Mouse (Mus musculus) cerebellum, adult 2 months (tissue): Measurements from ENCODE around the gene Zfp296. TPM values are rescaled to one million over a fixed set of nuclear protein-coding genes. Genes with fewer than 3 reads are reported as not detected.

Experiments used
- DNase-seq, 2 experiments: peaks; one replicate each; pipeline ENCODE4 v3.0.0; 2021
- H3K27ac ChIP-seq: fragments of 200-500 bp; 2 replicates; pipeline ENCODE4 v1.5.1; 2012; ENCODE audit warnings: low read length, control low read depth, inconsistent platforms; ENCODE audit not compliant: insufficient read depth
- H3K27me3 ChIP-seq: fragments of 200-500 bp; 2 replicates; pipeline ENCODE4 v1.6.1; 2012; ENCODE audit warnings: inconsistent platforms, mild to moderate bottlenecking, low read length, moderate library complexity; ENCODE audit not compliant: control insufficient read depth, insufficient read depth
- H3K4me1 ChIP-seq: fragments of 200-500 bp; 2 replicates; pipeline ENCODE4 v1.6.1; 2011; ENCODE audit warnings: low read length; ENCODE audit not compliant: control insufficient read depth, insufficient read depth
- H3K4me3 ChIP-seq: fragments of 200-500 bp; replicated peaks from 2 replicates; pipeline ENCODE3; 2011; ENCODE audit warnings: mild to moderate bottlenecking, low read depth, low read length, control low read depth; ENCODE audit not compliant: insufficient read depth
- CTCF ChIP-seq: fragments of 200-500 bp; IDR thresholded peaks from 2 replicates; pipeline ENCODE4 v1.5.1; 2011; ENCODE audit warnings: low read depth, mild to moderate bottlenecking, control low read depth, low read length, moderate library complexity, borderline replicate concordance; ENCODE audit not compliant: insufficient read depth
- POLR2A ChIP-seq: fragments of 200-500 bp; IDR thresholded peaks from 2 replicates; pipeline ENCODE4 v1.6.1; 2011; ENCODE audit warnings: low read length, control low read depth, borderline replicate concordance; ENCODE audit not compliant: insufficient read depth
- WGBS: fragments of 180-500 bp; shearing (Covaris S2); methylation state at CpG from one replicate; pipeline ENCODE4 v1.1.7; 2018; 5-methylcytosine and 5-hydroxymethylcytosine counted together
- polyA plus RNA-seq: library from polyadenylated mRNA; depleted of rRNA; stranded (reverse); fragments of >200 nt; gene quantifications from 2 replicates; pipeline ENCODE4 v1.2.3, GENCODE M21; 2012

Gene Zfp296
- polyA plus RNA-seq, 1 experiment, result 3.4 TPM

DNA sequence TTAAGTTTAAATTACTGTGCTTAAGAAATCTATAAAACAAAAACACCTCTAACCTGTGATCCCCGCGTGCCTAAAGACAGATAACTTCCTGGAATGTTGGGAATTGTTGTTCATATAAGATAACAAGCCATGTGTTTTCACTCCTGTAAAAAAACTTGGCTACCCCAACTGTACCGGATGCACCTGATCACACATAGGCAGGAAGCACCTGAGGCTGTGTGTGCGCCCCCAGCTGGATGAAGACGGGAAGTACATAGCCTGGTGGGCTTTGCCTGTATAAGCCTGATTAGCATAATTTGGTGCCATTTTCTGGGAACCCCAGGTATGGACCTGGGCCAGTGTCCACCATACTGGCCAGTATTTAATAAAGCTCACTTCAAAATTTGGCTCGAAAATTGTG, 33.5 kb upstream of the Zfp296 start:
- H3K27ac ChIP-seq, result no peak overlapping the region
- no peak overlapping the region for H3K4me3 ChIP-seq
- H3K27me3 ChIP-seq, result no peaks in the 10 kb centered on the region
- H3K4me1 ChIP-seq, result peaks cover 59% of the 10 kb centered on the region
- no peak for DNase-seq
- TF ChIP-seq POLR2A (no peak), CTCF (0 out of 2 replicates have a peak, but pooled peaks have one; percentile 23)
- 54% methylated on average over 6 of the region's 6 CpGs for WGBS

DNA sequence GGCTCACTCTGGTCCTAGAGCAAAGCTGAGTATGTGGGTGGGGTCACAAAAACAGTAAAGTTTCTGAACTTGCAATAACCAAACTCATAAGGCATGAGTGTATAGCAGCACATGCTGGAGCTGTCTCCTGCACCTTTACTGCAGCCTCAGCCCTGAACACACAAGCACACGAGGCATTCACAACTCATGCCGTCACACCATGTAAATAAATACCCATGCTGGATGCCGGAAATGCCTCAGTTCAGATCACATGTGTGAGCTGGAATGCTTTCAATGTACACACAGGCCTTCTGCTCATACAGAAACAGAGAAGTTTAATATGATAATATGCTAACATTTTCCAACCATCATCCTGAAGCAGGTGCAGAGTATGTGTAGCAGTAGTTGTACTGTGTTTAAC, 31.1 kb upstream of the Zfp296 start:
- DNase-seq, result no peak
- TF ChIP-seq CTCF (no peak), POLR2A (no peak)
- no peak overlapping the region for H3K4me3 ChIP-seq
- no peak overlapping the region for H3K27ac ChIP-seq
- peaks cover 50% of the 10 kb centered on the region for H3K4me1 ChIP-seq
- WGBS, result 19% methylated on average over 3 of the region's 3 CpGs
- no peaks in the 10 kb centered on the region for H3K27me3 ChIP-seq

DNA sequence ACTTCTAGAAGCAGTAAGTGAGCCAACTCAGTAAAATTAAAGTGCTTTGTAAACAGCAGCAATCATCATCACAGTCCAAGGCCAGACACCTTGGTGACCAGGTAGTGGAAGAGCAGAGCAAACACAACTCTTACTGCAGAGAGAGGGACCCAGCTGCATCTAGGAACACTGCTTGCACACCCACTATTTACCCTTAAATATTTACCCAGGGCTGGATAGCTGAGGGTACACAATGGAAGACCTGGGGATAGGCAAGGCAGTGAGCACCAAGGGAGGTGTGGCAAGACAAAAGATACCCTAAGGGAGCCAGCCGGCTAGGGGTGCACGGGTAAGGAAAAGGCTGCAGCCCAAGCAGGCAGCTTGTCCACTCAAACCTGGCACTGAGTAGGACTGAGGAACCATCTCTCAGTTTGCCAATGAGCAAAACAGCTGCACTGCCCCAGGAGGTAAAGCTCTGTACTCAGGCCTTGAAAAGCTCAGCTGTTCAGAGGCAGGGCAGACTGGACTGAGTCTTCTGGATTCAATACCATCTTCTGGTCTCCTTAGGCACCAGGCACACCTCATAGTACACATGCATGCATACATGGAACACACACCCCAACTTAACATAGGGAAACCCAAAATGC, 29.6 kb upstream of the Zfp296 start:
- TF ChIP-seq POLR2A (no peak), CTCF (no peak)
- 10% methylated on average over 2 of the region's 2 CpGs for WGBS
- no peak for DNase-seq

DNA sequence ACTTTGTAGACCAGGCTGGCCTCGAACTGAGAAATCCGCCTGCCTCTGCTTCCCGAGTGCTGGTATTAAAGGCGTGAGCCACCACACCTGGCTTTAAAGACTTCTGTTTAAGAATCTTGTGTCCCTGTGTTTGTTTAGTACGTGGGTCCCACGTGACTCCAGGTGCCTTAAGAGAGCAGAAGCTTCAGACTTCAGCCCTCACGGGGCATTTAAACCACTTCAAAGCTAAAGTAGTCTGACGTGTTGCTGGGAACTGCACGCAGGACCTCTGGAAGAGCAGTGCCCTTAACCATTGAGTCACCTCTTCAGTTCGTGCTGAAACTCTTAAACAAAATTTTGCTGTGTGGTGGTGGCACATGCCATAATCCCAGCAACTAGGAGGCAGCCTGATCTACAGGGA, 27.7 kb upstream of the Zfp296 start:
- no peak overlapping the region for H3K27ac ChIP-seq
- WGBS, result 91% methylated on average over 10 of the region's 10 CpGs
- H3K27me3 ChIP-seq, result no peaks in the 10 kb centered on the region
- no peak overlapping the region for H3K4me3 ChIP-seq
- H3K4me1 ChIP-seq, result peaks cover 36% of the 10 kb centered on the region
- DNase-seq, result no peak
- no peak for TF ChIP-seq CTCF
- no peak for TF ChIP-seq POLR2A

More for the DNA sequence above, 29.6 kb upstream of the Zfp296 start:
- H3K4me3 ChIP-seq, result no peak overlapping the region
- no peak overlapping the region for H3K27ac ChIP-seq
- H3K4me1 ChIP-seq, result peaks cover 39% of the 10 kb centered on the region
- no peaks in the 10 kb centered on the region for H3K27me3 ChIP-seq

DNA sequence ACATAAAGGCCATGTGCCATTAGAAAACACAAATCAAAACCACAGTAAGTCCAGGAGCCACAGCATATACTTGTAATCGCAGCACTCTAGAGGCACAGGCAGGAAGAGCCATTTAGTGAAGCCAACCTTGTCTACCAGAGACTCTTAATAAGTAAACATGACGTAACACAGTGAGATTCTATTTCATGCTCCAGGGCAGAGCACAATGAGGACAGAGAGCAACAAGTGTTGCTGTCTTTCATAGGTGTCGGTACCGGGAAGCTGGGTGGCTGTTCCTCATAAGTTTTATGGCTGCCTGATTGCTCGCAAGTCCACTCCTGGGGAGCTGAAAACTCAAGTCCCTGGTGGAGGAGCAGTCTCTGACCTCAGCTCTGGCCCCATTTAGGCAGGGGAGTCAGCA, 25.5 kb upstream of the Zfp296 start:
- TF ChIP-seq POLR2A (no peak), CTCF (no peak)
- 83% methylated on average over 5 of the region's 5 CpGs for WGBS
- H3K4me3 ChIP-seq, result no peak overlapping the region
- H3K4me1 ChIP-seq, result peaks cover 36% of the 10 kb centered on the region
- no peak for DNase-seq
- no peaks in the 10 kb centered on the region for H3K27me3 ChIP-seq
- H3K27ac ChIP-seq, result no peak overlapping the region

DNA sequence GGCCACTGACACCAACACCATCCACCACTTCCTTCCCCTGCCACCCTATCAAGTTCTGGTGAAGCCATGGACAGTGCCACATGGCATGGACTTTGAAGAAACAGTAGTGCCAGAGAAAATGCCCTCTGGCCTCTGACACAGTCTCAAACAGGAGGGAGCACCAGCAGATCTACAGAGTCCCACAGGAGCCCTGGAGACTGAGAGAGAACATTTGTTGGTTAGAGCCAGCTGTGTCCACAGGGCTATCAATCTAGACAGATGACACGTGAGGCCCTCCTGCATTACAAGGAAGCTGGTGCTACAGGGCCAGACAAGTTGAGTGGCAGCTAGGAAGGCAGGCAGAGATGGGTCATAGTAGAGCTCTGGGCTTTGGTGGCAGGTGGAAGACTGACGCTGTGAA, 24.6 kb upstream of the Zfp296 start:
- WGBS, result 41% methylated on average over 2 of the region's 2 CpGs
- H3K27ac ChIP-seq, result no peak overlapping the region
- no peak overlapping the region for H3K4me3 ChIP-seq
- H3K27me3 ChIP-seq, result no peaks in the 10 kb centered on the region
- no peak for DNase-seq
- peaks cover 39% of the 10 kb centered on the region for H3K4me1 ChIP-seq
- TF ChIP-seq POLR2A (no peak), CTCF (no peak)

DNA sequence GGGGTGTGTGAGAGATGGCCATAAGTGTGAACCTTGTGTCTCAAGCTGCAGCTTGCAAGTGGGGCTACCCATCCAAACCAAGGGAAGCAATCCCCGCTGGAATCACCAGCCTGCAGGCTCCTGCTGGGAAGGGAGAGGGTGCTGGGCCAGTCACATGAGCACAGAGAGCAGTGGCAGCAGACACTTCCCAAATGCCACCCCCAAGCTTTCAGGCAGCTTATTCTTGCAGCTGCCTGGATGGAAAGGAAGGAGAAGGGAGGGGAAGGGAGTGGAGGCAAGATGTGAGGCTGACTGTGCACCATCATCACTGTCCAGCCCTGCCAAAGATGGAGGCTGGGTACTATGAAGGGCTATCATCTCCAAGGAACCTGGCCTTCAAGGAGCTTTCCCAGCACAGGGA, 22.9 kb upstream of the Zfp296 start:
- H3K27ac ChIP-seq, result no peak overlapping the region
- no peak for DNase-seq
- TF ChIP-seq CTCF (no peak), POLR2A (no peak)
- peaks cover 46% of the 10 kb centered on the region for H3K4me1 ChIP-seq
- H3K4me3 ChIP-seq, result no peak overlapping the region
- H3K27me3 ChIP-seq, result no peaks in the 10 kb centered on the region
- WGBS, result 39% methylated on average over 1 of the region's 1 CpGs

DNA sequence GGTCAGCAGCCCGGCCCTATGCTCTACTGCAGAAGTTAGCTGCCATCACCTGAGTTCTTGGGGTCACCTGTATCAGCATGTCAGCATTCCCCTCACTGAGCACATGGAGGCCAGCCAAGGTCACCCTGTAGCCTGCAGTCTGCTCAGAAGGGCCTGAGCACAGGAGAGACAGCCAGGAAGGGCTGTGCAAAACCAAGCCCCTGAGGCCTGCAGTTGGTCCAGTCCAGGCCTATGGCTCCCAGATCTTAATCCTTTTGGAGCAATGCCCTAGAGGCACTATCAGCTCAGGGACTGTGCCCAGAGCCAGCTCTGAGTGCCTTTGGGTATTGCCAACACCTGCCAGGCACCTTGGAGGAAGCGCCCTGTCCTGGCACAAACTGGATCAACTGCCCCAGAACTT, 20.0 kb upstream of the Zfp296 start:
- Histone ChIP-seq H3K4me1 (peaks cover 52% of the 10 kb centered on the region), H3K27ac (peak overlapping the region; percentile 64), H3K4me3 (no peak overlapping the region), H3K27me3 (no peaks in the 10 kb centered on the region)
- TF ChIP-seq POLR2A (no peak), CTCF (no peak)
- DNase-seq, result peak in 1 of 2 experiments; percentile 69
- WGBS, result 20% methylated on average over 2 of the region's 2 CpGs
